Mouse (Mus musculus): ENCODE results near the gene 1700018G05Rik.
"Not testable (repeated sequence)": the region's sequence is repeated elsewhere in the genome, so short reads cannot be mapped to it uniquely, and the experiment has no call there.

The 1700018G05Rik gene

DNA sequence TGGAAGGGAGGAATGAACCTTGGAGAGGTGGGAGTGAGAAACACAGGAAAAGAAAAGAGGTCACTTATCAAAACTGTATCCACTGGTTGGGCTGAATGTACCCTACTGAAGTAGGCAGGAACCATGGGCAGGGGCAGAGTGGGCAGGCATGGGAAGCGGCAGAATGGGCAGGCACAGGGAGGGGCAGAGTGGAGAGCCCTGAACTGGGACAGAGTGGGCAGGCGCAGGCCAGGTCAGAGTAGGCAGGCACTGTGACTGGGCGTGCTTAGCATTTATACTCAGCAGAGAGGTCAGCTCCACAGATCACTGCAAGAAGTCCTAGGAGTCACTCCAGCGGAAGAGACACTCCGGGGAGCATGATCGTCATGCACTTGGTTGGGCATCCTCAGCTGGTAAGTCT is at the start of gene 1700018G05Rik:
Gene 1700018G05Rik (plus strand): TSS at position 301 of the 400 bp plus-strand sequence.
- DNase-seq: not testable (repeated sequence)

DNA sequence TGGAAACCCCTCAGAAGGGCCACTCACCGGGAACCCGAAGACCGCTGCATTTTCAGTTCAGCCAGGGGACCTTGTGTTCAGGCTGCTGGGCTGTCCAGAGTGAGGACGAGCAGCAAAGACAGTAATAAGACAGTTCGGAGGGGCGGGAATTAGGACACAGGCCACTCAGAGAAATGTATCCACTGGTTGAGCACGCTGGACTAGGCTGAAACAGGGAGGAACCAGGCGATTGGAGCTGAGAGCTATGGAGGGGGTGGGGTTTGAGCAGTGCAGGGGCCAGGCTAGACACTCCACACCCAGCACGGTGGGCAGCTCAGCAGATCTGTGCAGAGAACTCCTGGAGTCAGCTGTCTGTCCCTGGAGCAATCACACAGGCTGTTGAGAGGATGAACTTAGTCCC is 19.6 kb upstream of the 1700018G05Rik start, which contains the start of the genes Dmrtc1a and 1700011M02Rik:
Gene Dmrtc1a (minus strand): TSS at position 101 of the 400 bp plus-strand sequence.
Gene 1700011M02Rik (plus strand): TSS at position 319 of the 400 bp plus-strand sequence.
- DNase-seq: not testable (repeated sequence)

DNA sequence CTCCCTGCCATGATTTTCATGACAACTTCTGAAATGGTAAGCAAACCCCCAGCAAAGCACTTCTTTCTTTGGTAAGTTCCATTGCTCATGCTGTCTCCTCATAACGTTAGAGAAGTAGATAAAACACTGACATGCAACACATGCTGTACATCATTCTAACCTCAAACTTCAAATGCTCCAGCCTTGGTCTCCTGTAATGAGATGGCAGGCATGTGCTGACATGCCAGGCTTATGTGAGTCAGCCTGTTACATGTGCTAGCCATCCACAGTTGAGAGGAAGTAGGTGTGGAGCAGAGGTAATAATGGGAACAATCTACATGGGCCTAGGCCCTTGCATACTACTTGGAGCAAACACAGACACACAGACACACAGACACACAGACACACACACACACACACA is 13.3 kb upstream of the 1700018G05Rik start:
- not testable (repeated sequence) for DNase-seq

DNA sequence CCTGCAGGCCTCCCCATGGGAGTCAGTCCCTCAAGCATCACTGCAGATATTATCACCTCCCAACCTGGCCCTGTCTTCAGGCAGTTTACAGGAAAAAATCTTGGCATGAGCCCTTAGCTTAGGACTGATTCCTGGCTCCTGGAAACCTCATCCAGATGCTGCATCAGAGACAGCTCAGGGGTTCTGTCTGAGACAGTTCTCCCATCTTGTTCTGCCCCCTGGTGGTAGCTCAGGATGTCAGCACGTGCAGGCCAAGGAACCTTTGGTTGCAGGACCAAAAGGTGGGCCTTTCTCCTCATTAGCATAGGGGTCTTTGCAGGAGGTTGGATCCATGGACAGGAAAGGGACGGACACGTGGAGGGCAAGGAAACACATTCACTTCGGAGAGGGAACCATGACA is 1.5 kb upstream of the 1700018G05Rik start:
- DNase-seq: peak; percentile 12

DNA sequence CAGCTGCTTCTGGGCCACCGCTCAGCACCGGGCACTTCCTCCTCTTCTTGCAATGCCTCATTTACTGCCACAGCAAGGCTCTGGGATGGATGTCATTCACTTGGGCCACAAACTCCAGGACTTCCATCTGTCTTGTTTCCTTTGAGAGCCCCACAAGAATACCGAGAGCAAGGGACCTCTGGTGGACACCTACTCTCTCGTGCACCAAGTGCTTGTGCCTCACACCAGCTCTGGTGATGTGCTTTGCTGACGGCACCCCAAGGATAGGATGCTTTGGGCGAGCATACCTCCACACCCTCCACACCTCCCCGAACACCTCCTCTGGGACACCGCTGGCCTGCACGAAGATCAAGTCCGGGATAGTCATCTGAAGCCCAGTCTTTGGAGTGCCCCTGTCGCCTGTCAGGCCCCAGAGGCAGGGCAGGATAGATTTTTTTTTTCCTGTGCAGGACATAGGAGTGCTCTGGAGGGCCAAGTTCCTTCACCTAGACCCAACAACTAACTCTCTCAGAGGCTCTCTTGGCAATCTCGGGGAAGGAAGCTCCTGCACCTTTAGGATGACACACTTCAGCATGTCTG is 4.9 kb downstream of the 1700018G05Rik start:
- peak; percentile 29 for DNase-seq

DNA sequence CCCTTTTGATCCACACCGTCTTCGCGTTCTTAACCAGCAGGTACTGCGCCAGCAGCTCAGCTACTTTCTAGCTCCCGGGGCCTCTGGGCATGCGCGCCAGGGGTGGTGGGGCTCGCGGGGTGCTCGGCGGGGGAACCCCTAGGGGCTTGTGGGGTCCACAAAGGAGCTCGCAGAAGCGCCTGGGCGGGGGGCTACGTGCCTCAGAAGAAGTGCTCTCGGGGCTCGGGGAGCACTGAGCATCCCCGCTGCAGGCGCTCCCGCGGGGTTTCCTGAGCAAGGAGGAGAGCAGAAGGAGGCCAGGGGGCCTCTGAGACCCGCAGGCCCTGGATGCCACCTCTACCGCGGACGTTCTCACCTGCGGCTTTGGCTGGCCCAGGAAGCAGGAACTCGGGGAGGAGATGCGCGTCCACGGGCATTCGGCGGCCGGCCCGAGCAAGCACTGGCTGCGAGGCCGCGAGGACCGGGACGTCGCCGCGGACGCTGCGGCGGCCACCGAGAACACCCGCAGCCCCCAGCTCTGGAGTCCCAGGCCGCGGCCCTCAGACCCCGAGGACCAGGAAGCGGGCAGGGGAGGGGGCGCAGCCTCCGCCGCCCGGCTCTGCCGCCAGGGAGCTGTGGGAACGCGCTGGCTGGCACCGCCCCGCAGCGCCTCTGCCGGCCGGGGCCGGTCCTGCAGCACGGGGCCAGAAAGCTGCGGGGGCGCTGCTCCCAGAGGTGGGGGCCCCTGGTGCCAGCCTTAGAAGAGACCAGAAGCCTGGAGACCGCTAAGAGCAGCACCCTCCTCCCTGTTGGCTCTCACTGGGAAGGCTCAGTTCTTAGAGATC is 5.6 kb downstream of the 1700018G05Rik start:
- DNase-seq: peak; percentile 64

DNA sequence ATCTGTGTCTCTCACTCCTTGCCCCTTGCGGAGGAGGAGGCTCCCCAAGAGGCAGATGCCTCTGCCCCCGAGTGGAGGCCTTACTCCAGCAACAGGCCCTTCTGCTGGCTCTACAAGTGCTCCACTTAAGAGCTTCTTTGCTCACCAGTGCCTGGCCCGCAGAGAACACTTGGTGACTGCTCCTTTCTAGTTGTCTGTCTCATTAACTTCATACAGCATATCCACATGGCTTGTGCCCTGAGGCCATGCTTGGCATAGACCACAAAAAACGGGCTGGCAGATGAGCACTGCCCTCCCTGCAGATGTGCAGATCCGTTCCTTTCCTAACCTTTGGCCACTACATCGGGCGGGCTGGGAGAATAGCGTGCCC is 6.2 kb downstream of the 1700018G05Rik start:
- DNase-seq: no peak

DNA sequence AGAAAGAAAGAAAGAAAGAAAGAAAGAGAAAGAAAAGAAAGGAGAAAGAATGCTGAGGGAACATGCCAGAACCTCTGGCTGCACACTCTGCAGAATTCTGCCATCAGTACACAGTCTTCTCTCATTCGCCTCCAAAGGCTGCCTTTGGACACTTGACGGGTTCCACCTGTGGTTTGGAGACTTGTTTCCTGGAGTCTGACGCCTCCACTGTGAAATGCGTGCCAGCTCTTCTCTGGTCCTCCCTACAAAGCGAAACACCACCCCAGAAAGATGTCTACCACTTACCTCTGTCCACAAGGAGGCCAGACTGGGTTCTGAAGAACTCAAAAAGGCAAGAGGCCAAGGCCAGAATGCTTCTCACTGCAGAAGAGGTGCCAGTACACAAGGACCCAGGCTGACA is 8.6 kb downstream of the 1700018G05Rik start:
- DNase-seq: no peak

DNA sequence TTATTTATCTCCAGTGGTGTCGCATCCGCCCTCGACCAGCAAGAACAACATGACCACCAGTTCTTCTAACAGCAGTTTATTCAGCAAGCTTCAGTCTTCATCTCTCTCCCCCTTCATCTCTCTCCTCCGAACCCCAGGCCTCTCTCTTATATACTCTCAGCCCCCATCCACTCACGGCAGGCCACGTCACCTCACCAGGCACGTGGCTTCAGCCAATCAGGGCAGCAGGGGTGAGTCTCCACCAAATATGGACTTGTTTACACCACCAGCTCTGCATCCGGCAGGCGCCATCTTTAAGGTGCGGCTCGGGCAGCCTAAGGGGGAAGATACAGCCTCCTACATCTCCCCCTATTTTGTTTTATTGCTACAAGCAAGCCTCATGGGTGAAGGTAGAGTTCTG is 22.0 kb downstream of the 1700018G05Rik start:
- DNase-seq: not testable (repeated sequence)

DNA sequence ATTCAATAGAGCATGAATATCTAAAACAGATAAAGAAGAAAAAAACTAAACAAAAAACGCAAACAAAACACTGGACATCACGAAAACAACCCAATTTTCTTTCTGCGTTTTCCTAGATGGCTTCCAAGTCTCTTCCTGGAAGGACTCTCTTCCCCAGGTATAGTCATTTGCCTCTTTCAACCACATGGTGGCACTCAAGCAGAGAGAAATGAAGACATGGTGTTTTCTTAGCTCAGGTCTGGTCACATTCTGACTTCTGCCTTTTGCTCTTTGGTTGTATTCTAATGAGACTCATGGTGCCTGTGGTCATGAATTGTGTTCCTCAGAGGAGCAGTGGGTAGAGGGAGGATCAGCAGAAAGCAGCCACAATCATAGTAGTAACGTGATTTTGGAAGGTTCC is 30.7 kb downstream of the 1700018G05Rik start:
- DNase-seq: peak; percentile 17

DNA sequence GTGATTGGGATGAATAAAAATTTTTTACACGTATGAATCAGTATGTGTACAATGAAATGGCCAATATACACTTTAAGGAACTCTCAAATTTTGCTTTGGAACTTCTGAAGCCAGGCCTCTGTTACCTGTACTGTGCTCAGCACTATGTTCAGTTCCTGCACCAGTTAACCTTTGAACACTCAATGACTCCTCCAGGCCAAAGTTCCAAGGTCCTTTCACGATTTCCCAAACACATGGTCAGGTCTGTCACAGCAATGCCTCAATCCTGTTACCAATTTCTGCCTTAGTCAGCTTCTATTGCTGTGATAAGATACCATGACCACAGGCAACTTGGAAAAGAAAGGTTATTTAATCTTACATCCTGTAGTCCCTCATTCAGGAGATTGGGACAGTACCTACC is 32.4 kb downstream of the 1700018G05Rik start:
- DNase-seq: no peak
